Mouse (Mus musculus) heart, postnatal 4 days (tissue): ENCODE measurements around the gene Ralgapa1. TPM values are rescaled to one million over a fixed set of nuclear protein-coding genes. Genes with fewer than 3 reads are reported as not detected.
A peak's percentile ranks its signal among the peaks of the same experiment; 100 is the strongest.
"Not testable (repeated sequence)": the region's sequence is repeated elsewhere in the genome, so short reads cannot be mapped to it uniquely, and the experiment has no call there.

Experiments used
- DNase-seq: peaks from one replicate; pipeline ENCODE4 v3.0.0; 2021
- total RNA-seq, 2 experiments: library from RNA; stranded (reverse); gene quantifications; 2 replicates each; pipeline ENCODE4 v1.2.3; 2021

The Ralgapa1 gene
- total RNA-seq, 2 experiments from 2014 or later = 46.7 to 54.8 TPM

DNA sequence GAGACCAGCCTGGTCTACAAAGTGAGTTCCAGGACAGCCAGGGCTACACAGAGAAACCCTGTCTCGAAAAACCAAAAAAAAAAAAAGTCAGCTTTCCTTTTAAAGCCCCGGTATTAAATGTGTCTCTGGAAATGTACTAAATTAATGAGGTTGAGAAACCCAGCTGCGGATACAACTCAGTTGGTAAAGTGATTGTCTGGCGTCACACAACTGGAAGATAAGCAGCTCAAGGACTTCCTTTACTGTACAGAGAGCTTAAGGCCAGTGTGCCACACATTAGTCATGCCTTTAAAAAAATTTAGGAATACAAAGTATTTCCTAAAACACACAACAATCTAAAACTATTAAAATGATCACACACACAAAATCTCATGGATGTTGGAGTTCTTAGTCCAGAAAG lies 22.2 kb downstream of the Ralgapa1 start:
- DNase-seq = no peak

DNA sequence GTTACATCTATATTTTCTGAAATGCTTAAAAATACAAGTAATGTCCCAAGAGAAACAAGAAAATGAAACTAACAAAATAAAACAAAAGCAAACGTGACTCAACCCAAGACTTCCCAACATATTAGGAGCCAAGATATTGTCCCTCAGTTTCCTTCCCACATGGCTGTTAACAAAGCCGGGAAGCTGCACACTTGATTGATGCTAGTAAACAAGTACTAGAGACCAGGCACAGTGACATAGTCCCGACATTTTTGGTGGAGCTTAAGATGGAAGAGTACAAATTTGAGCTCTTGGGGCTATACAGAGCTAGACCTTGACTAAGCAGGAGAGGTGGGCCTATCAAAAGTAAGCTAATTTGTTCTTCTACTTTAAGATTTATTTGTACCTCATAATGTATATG lies 23.9 kb downstream of the Ralgapa1 start:
- DNase-seq = no peak

GRCm38 (mm10) chr12:55794485-55794884 lies 26.5 kb downstream of the Ralgapa1 start:
- DNase-seq = not testable (repeated sequence)

DNA sequence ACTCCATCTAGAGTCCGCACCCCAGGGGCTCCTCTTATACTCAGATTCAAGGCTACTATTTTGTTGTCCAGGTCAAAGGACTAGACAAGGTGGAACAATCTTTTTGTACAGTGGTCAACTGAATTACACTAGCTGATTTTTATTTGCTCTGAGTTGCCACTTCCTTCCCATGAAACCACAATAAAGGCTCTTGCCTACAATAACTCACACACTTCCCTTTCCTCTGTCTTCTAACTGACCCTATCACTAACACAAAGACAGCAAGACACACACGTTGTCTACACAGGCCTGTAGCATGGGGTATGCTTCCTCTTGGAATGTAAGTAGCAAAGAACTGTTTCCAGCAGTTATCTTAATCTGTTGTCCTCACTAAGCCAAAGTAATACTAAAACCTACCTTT lies 35.7 kb downstream of the Ralgapa1 start:
- DNase-seq = no peak

DNA sequence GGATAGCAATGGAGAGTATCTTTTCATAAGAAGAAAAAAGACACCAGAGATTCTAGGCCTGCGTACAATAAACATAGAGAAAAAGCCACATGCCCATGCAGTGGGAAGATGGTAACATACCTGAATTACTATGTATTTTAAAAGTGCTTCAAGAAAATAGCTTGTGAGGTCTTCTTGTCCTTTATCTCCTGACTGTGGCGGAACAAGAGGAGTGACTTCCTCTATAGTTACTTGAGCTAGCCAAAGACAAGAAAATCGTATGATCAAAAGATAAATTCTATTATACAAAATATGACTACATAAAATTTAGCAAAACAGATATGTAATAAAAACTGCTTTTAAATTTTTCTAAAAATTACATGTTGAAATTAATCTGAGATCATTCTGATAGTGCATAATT lies 38.3 kb downstream of the Ralgapa1 start:
- DNase-seq = no peak

- peak; percentile 43 for DNase-seq
These were observed 42.7 kb downstream of the Ralgapa1 start for GRCm38 (mm10) chr12:55778301-55778700.

DNA sequence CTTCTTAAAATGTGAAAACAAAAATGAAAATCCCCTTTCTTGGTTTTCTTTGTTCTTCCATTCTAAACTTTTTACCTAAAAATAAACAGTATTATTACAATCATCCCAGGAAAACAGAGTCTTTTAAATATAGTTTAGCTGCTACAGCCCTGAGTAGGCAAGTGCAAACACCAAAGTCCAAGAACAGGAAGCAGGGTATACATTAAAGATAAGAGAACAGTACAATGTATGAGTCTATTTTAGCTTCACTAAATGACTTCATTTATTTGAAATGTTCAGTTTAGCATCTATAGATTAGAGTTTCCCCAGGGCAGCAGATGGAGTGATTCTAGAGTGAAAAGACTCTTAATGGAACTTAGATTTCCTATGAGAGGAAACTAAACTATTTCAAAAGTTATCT lies 43.6 kb downstream of the Ralgapa1 start:
- no peak for DNase-seq

DNA sequence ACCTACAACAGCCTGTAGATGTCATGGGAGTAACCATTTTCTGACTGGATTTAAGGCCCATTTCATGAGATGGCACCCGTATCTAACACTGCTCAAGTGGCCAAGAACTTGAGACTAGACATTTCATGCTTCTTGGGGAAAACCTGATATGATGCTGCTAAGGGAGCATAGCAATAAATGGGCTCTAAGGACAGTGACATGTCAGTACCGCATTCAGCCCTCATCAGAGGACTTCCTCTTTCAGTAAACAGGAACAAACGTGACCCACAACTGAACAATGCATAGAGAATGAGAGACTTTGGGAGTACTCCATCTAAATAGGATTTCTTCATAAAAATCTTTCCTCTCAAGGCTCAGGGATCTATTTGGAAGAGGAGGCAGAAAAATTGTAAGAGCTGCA lies 46.7 kb downstream of the Ralgapa1 start:
- DNase-seq = no peak

DNA sequence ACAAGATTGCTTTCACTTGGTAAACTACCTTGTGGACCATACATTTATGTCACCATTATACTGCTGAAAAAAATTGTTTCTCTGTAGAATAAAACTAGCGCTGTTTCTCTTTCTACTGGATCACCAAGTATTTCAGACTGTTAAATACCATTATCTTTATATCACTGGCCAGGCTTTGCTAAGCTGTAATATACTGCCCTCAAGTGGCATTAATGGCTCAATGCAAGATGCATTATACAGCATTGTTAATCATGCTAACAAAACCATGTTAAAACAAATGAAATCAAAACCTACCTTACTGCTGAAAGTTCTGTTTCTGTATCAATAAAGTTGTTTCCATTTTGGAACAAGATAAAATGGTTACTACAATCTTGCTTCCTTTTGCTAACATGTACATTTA lies 100.6 kb downstream of the Ralgapa1 start:
- DNase-seq = no peak

DNA sequence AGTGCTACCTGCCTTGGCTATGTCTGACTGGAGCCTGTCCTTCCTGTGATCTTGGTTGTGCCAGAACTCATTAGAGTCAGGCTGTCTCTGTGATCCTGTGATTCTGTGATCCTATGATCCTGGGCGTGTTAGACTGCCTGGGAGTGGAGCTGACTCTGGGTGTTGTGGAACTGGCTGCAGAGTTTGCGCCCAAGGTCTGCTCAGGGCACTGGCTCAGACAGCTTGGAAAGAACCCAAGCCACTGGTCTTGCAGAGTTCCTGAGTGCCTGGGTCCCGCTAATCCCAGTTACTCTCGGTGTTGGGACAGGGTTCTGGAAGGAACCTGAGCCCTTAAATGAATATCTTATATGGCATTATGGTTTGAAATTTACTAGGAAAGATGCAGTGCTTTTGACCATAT lies 115.1 kb downstream of the Ralgapa1 start:
- no peak for DNase-seq

DNA sequence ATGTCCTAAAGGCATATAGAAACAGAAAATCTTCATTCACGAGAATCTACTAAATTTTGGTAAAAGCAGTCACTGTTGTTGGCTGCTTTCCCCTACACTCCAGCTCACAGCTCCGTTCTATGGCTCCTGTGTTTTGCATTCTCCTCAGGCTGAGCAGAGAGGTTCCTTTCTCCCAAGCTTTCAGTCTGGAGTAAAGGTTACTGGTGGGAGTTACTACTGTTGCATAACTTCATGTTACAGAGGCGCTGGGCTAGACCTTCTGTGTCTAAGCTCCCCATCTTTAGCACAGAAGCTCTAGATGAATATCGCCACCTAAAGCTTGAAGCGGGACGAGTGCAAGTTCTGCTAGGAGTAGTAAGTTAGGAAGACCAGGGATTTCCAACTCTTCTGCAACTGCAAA lies 154.3 kb downstream of the Ralgapa1 start:
- no peak for DNase-seq

DNA sequence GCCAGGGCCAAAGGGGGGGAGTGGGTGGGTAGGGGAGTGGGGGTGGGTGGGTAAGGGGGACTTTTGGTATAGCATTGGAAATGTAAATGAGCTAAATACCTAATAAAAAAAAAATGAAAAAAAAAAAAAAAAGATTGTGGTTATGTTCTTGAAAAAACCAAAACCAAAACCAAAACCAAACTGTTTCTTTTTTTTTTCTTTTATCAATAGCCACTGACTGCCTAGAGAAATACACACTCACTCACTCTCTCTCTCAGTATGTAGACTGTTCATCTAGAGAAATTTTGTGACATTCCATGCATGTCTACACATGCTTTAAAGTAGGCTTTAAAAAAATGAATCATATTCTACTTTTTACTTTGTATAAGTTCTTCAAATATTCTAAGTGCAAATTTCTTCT lies 157.8 kb downstream of the Ralgapa1 start:
- not testable (repeated sequence) for DNase-seq

GRCm38 (mm10) chr12:55648011-55648525 lies 172.9 kb downstream of the Ralgapa1 start:
- no peak for DNase-seq

- DNase-seq = no peak
These were observed 194.3 kb downstream of the Ralgapa1 start for GRCm38 (mm10) chr12:55626711-55627110.

DNA sequence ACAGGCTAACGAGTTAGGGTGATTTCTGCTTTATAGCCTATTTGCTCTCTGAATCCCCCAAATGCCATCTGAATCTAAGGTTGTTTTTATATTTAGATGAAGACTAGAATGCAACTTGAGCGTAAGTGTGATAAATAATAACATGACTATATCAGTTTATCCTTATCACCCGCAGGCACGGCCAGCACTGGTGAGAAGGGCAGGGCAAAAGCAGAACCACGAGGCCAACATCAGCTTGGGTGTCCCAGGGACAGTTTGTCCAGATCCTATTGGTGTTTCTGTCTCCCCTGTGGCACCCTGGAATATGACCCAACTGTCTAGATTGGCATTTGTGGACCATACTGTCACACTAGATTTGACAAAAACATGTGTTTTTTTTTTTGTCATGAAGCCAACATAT lies 197.7 kb downstream of the Ralgapa1 start:
- DNase-seq = no peak

- no peak for DNase-seq
These were observed 198.2 kb downstream of the Ralgapa1 start for GRCm38 (mm10) chr12:55622615-55623245.

- DNase-seq = no peak
These were observed 200.6 kb downstream of the Ralgapa1 start for GRCm38 (mm10) chr12:55620321-55620720.

DNA sequence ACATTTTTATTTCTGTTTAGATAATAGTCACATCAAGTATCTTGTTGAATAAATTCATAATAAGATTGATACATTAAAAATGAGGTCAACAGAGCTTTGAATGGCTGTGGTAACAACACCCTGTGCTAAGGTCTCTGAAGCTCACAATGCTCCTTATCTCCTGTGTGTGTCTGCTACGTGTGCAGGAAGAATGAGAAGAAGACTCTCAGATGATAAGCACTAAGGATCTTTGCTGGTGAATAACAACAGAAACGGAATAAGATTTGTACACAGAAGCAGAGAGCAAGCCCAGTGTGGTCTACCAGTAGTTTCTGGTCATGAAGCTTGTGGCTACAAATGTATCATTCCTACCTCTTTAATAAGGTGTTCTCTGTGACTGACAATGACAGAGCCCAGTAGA lies 210.2 kb downstream of the Ralgapa1 start:
- DNase-seq = no peak

GRCm38 (mm10) chr12:55607902-55608301 lies 213.1 kb downstream of the Ralgapa1 start:
- no peak for DNase-seq

- DNase-seq = no peak
These were observed 216.6 kb downstream of the Ralgapa1 start for GRCm38 (mm10) chr12:55604411-55604810.

DNA sequence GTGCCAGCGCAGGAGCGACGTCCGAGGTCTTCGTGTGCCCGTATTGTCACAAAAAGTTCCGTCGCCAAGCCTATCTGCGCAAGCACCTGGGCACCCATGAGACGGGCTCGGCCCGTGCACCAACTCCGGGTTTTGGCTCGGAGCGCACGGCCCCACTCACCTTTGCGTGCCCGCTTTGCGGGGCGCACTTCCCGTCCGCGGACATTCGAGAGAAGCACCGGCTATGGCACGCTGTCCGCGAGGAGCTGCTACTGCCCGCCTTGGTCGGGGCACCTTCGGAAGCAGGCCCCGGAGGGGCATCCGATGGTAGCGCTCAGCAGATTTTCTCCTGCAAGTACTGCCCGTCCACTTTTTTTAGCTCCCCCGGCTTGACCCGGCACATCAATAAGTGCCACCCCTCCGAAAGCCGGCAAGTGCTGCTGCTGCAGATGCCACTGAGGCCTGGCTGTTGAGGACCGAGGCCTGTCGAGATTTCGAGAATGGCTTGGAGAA lies 220.4 kb downstream of the Ralgapa1 start:
- no peak for DNase-seq

GRCm38 (mm10) chr12:55599639-55600502 lies 221.1 kb downstream of the Ralgapa1 start:
- peak; percentile 86 for DNase-seq

- DNase-seq = peak; percentile 6
These were observed 221.9 kb downstream of the Ralgapa1 start, which contains the start of gene Insm2 for GRCm38 (mm10) chr12:55598887-55599561. Gene Insm2, plus strand, starts transcription at chr12:55599427.
